Mouse (Mus musculus) lung, adult 10 weeks (tissue): ENCODE results near the gene Rtl5. TPM values are rescaled to one million over a fixed set of nuclear protein-coding genes. Genes with fewer than 3 reads are reported as not detected.

ENCODE experiments used
- polyA plus RNA-seq: library from polyadenylated mRNA; stranded (reverse); fragments of 350-450 nt; fragmentation: Illumina TruSeq; extraction: RNeasy Lipid Tissue Mini Kit (QIAGEN cat#74804); gene quantifications from one replicate; pipeline ENCODE4 v1.2.3, GENCODE M21; 2014; ENCODE audit warnings: low read depth, low replicate concordance; ENCODE audit not compliant: insufficient read depth

Gene Rtl5
- 5.8 TPM for polyA plus RNA-seq

GRCm38 (mm10) chrX:102070591-102071471 is at the start of gene Rtl5:
Gene Rtl5, minus strand, starts transcription at chrX:102071304.

GRCm38 (mm10) chrX:102119042-102119864 is 48.1 kb upstream of the Rtl5 start, which contains the start of gene Pin4:
Gene Pin4, plus strand, starts transcription at chrX:102119447.

Other genes starting within 250 kb of the Rtl5 start
- 1.5 TPM for gene Nhsl2, start 221.9 kb downstream of the Rtl5 start, polyA plus RNA-seq
- 76.3 TPM for gene Pin4, start 48.1 kb upstream of the Rtl5 start, polyA plus RNA-seq
- gene Ercc6l, start 85.8 kb upstream of the Rtl5 start, polyA plus RNA-seq = 0.34 TPM
- gene Rps4x, start 118.1 kb upstream of the Rtl5 start, polyA plus RNA-seq = 1,599 TPM
- gene Cited1, start 180.9 kb upstream of the Rtl5 start, polyA plus RNA-seq = not detected